ENCODE assay signal across 8 mouse cellular contexts in genomic region chr10:24381917-24382316, GRCm38 (mm10).
DNase-seq lines count a peak whose midpoint lies in the region; ATAC-seq lines count a peak whose summit lies in the region.

No protein-coding gene starts in this region.

- intact Hi-C loops in heart, postnatal 36 days (cut with DNase I) = loop anchor here (2.0 kb wide), 1 partner anchor 243 kb away; no protein-coding TSS in a partner anchor

- no peaks in the 10 kb centered on the region for H3K27me3 ChIP-seq in forebrain, embryonic 16.5 days (replicated peaks; ENCODE audit: control insufficient read depth, insufficient read depth, low read length)
- no peaks in the 10 kb centered on the region for H3K27me3 ChIP-seq in limb, embryonic 10.5 days (ENCODE audit: low read depth, poor library complexity, severe bottlenecking)

- no peaks in the 10 kb centered on the region for H3K4me1 ChIP-seq in forebrain, embryonic 16.5 days (replicated peaks; ENCODE audit: control insufficient read depth, insufficient read depth, low read length)
- H3K4me1 ChIP-seq in limb, embryonic 10.5 days = no peaks in the 10 kb centered on the region

- no peak overlapping the region for H3K9ac ChIP-seq in forebrain, embryonic 16.5 days (replicated peaks; ENCODE audit: low read depth, low read length)

- ATAC-seq in forebrain, embryonic 16.5 days = peak; percentile 63; the same call in 1 of the 2 replicates

- no peaks in the 10 kb centered on the region for H3K9me3 ChIP-seq in forebrain, embryonic 16.5 days (ENCODE audit: control insufficient read depth, low read length)
- H3K9me3 ChIP-seq in limb, embryonic 10.5 days (replicated peaks) = no peaks in the 10 kb centered on the region

- H3K4me3 ChIP-seq in forebrain, embryonic 16.5 days (replicated peaks; ENCODE audit: low read length) = no peak overlapping the region
- H3K4me3 ChIP-seq in limb, embryonic 10.5 days = no peak overlapping the region

- DNase-seq in heart, postnatal 36 days = peak; percentile 23 to 50
- no peak for DNase-seq in heart, adult 8-10 months (ENCODE audit: low spot score)
- DNase-seq in A20 (ENCODE audit: low read depth, low spot score) = peak; percentile 19
- peak; percentile 63 for DNase-seq in ZHBTc4 (ENCODE audit: low read depth, low spot score)
- peak; percentile 57 for DNase-seq in limb, embryonic 10.5 days (ENCODE audit: low spot score)
- DNase-seq in right cerebral cortex, postnatal 4 days = peak; percentile 46
- no peak for DNase-seq in urinary bladder, adult 2 months (ENCODE audit: low spot score)

- 22% methylated on average over 4 of the region's 4 CpGs for WGBS in forebrain, embryonic 16.5 days
- WGBS in limb, embryonic 10.5 days = 30% methylated on average over 4 of the region's 4 CpGs

- H3K4me2 ChIP-seq in forebrain, embryonic 16.5 days (ENCODE audit: low read length) = no peak overlapping the region

- no peak overlapping the region for H3K27ac ChIP-seq in forebrain, embryonic 16.5 days (ENCODE audit: low read length)
- H3K27ac ChIP-seq in limb, embryonic 10.5 days = no peak overlapping the region

- H3K36me3 ChIP-seq in forebrain, embryonic 16.5 days (ENCODE audit: control insufficient read depth, insufficient read depth) = no peaks in the 10 kb centered on the region
- H3K36me3 ChIP-seq in limb, embryonic 10.5 days = no peaks in the 10 kb centered on the region

Comparison
In these comparisons a context has a peak if more than half of its experiments do, and no peak if none do; other contexts are left out.
1. DNase-seq: peak in heart, postnatal 36 days (2 of 2), A20 (single experiment), ZHBTc4 (single experiment), limb, embryonic 10.5 days (single experiment) and right cerebral cortex, postnatal 4 days (single experiment); none in heart, adult 8-10 months (single experiment) and urinary bladder, adult 2 months (single experiment).